12 mouse cellular contexts compared by ENCODE assay signal in genomic region chr10:25381951-25382350, GRCm38 (mm10). TPM values are rescaled to one million over a fixed set of nuclear protein-coding genes. Genes with fewer than 3 reads are reported as not detected.
A peak's percentile ranks its signal among the peaks of the same experiment; 100 is the strongest.
DNase-seq lines count a peak whose midpoint lies in the region; ATAC-seq and TF ChIP-seq lines count a peak whose summit lies in the region.
"Had no signal": no experiment of that assay in that cellular context is flagged by ENCODE, and none has a peak within 500 bp of the region (broad histone marks: within the 10 kb centered on the region; RNA-seq: fewer than 3 reads in every experiment).

No protein-coding gene starts in this region.

- DNase-seq in kidney, postnatal 0 days (ENCODE audit: low spot score) = peak; percentile 47
- no peak for DNase-seq in kidney, adult 2 months
- peak; percentile 88 for DNase-seq in ZHBTc4 (ENCODE audit: low read depth, low spot score)
- DNase-seq in Muller cell, postnatal 12 days (ENCODE audit: inconsistent ontology term) = no peak
- no peak for DNase-seq in spleen, postnatal 36 days (ENCODE audit: low spot score in 2 of 2)
- no peak for DNase-seq in kidney, adult 8-10 months
- DNase-seq: cerebellum, adult 9-11 months; kidney, adult 9 months had no signal

- H3K4me3 ChIP-seq in kidney, postnatal 0 days (replicated peaks; ENCODE audit: low read depth, low read length) = no peak overlapping the region
- no peak overlapping the region for H3K4me3 ChIP-seq in kidney, adult 2 months (ENCODE audit: insufficient read depth, low read depth, low read length)
- no peak overlapping the region for H3K4me3 ChIP-seq in embryonic facial prominence, embryonic 13.5 days
- no peak overlapping the region for H3K4me3 ChIP-seq in liver, embryonic 12.5 days

- H3K27ac ChIP-seq in kidney, postnatal 0 days = no peak overlapping the region
- no peak overlapping the region for H3K27ac ChIP-seq in kidney, adult 2 months (ENCODE audit: insufficient read depth, low read depth, low read length)
- H3K27ac ChIP-seq in embryonic facial prominence, embryonic 13.5 days = peak overlapping the region; percentile 79
- no peak overlapping the region for H3K27ac ChIP-seq in liver, embryonic 12.5 days

- 60% methylated on average over 10 of the region's 10 CpGs for WGBS in kidney, postnatal 0 days
- 74% methylated on average over 10 of the region's 10 CpGs for WGBS in kidney, adult 2 months
- 29% methylated on average over 10 of the region's 10 CpGs for WGBS in embryonic facial prominence, embryonic 13.5 days
- WGBS in liver, embryonic 12.5 days (ENCODE audit: insufficient replicate concordance) = 40% methylated on average over 10 of the region's 10 CpGs

- H3K27me3 ChIP-seq in kidney, postnatal 0 days (ENCODE audit: insufficient read depth, low read length) = no peaks in the 10 kb centered on the region
- no peaks in the 10 kb centered on the region for H3K27me3 ChIP-seq in kidney, adult 2 months (replicated peaks; ENCODE audit: control insufficient read depth, insufficient read depth, low read length)
- H3K27me3 ChIP-seq in embryonic facial prominence, embryonic 13.5 days = no peaks in the 10 kb centered on the region
- no peaks in the 10 kb centered on the region for H3K27me3 ChIP-seq in liver, embryonic 12.5 days (replicated peaks)

- H3K36me3 ChIP-seq in kidney, postnatal 0 days (ENCODE audit: insufficient read depth, low read length) = no peaks in the 10 kb centered on the region
- H3K36me3 ChIP-seq in kidney, adult 2 months (ENCODE audit: control insufficient read depth, insufficient read depth, low read length) = no peaks in the 10 kb centered on the region
- peaks cover 28% of the 10 kb centered on the region for H3K36me3 ChIP-seq in embryonic facial prominence, embryonic 13.5 days
- H3K36me3 ChIP-seq in liver, embryonic 12.5 days = no peaks in the 10 kb centered on the region
- H3K36me3 ChIP-seq: G1E had no signal

- no peak overlapping the region for H3K4me2 ChIP-seq in kidney, postnatal 0 days (ENCODE audit: low read length)
- H3K4me2 ChIP-seq in embryonic facial prominence, embryonic 13.5 days = peak overlapping the region; percentile 38; the same call in 1 of the 2 replicates
- H3K4me2 ChIP-seq in liver, embryonic 12.5 days = 0 out of 2 replicates have a peak overlapping the region, but pooled peaks have one; percentile 8

- TF ChIP-seq POLR2A in kidney, adult 2 months (IDR thresholded peaks at IDR 0.05; ENCODE audit: low read depth, low read length) = no peak

- TF ChIP-seq CTCF in kidney, postnatal 0 days (IDR thresholded peaks at IDR 0.05; ENCODE audit: low read depth) = no peak
- no peak for TF ChIP-seq CTCF in kidney, adult 2 months (conservative IDR thresholded peaks at IDR 0.05; ENCODE audit: insufficient read depth, insufficient read length, low read depth, low read length)

- ATAC-seq in kidney, postnatal 0 days (replicated peaks; ENCODE audit: low FRiP score, low read depth) = no peak
- no peak for ATAC-seq in embryonic facial prominence, embryonic 13.5 days (ENCODE audit: insufficient number of reproducible peaks, insufficient read depth, low FRiP score, low TSS enrichment, low read depth)
- ATAC-seq in liver, embryonic 12.5 days = no peak
- ATAC-seq: forebrain, embryonic 16.5 days had no signal

- no peak overlapping the region for H3K9ac ChIP-seq in kidney, postnatal 0 days (ENCODE audit: low read depth, low read length)
- no peak overlapping the region for H3K9ac ChIP-seq in embryonic facial prominence, embryonic 13.5 days
- no peak overlapping the region for H3K9ac ChIP-seq in liver, embryonic 12.5 days

- no peaks in the 10 kb centered on the region for H3K9me3 ChIP-seq in kidney, postnatal 0 days (replicated peaks; ENCODE audit: low read length)
- no peaks in the 10 kb centered on the region for H3K9me3 ChIP-seq in embryonic facial prominence, embryonic 13.5 days
- H3K9me3 ChIP-seq in liver, embryonic 12.5 days (replicated peaks) = no peaks in the 10 kb centered on the region
- H3K9me3 ChIP-seq: G1E had no signal

- H3K4me1 ChIP-seq in kidney, postnatal 0 days (replicated peaks; ENCODE audit: insufficient read depth, low read length) = peaks cover 15% of the 10 kb centered on the region; the same call in 1 of the 2 replicates
- peaks cover 2% of the 10 kb centered on the region; the same call in 1 of the 2 replicates for H3K4me1 ChIP-seq in kidney, adult 2 months (ENCODE audit: control insufficient read depth, insufficient read depth, low read length)
- H3K4me1 ChIP-seq in embryonic facial prominence, embryonic 13.5 days = peaks cover 45% of the 10 kb centered on the region
- H3K4me1 ChIP-seq in liver, embryonic 12.5 days = peaks cover 16% of the 10 kb centered on the region

RNA-seq across cellular contexts. Expression of gene Epb41l2, which starts 22.4 kb away (rescaled TPM):
- polyA plus RNA-seq in kidney, postnatal 0 days (2015; fragmentation: Nextera tagmentation; extraction: Ambion mirVana) = 45.5 and 50.7 TPM in 2 replicates
- polyA plus RNA-seq in kidney, adult 2 months (2012; rRNA removed) = 22.9 and 28.8 TPM in 2 replicates
- 81.6 and 89.9 TPM in 2 replicates for polyA plus RNA-seq in embryonic facial prominence, embryonic 13.5 days (2015; fragmentation: Nextera tagmentation; extraction: Ambion mirVana)
- polyA plus RNA-seq in liver, embryonic 12.5 days (2016; fragmentation: Nextera tagmentation; extraction: Ambion mirVana) = 16.2 and 19.0 TPM in 2 replicates
- polyA plus RNA-seq: G1E had no signal

Comparison
In these comparisons a context has a peak if more than half of its experiments do, and no peak if none do; other contexts are left out.
1. DNase-seq: peak in kidney, postnatal 0 days (single experiment) and ZHBTc4 (single experiment); none in kidney, adult 2 months (single experiment), Muller cell, postnatal 12 days (single experiment), spleen, postnatal 36 days (0 of 2) and kidney, adult 8-10 months (0 of 2).